ENCODE assay signal across 23 mouse cellular contexts in the genomic region with DNA sequence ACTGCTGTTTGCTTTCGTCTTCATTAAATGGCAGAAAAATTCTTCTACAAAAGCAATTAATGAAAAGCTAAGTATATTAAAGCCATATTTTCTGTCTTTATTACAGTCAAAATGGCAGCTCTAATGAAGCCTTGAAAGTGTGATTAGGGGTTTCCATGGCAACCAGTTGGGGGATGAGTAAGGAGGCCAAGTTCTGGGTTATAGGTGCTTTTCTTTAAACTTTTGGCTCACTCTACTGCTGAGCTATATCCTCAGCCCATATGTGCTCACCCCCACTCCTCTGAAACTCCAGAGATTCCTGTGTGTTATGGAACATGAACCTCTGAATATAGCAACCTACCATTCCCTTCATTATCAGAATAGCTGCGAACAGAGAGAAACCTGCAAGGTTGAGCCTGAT.
DNase-seq lines count a peak whose midpoint lies in the region; ATAC-seq and TF ChIP-seq lines count a peak whose summit lies in the region.
"Had no signal": no experiment of that assay in that cellular context is flagged by ENCODE, and none has a peak within 500 bp of the region (broad histone marks: within the 10 kb centered on the region; RNA-seq: fewer than 3 reads in every experiment).

No protein-coding gene starts in this region.

- H3K9me3 ChIP-seq in forebrain, embryonic 14.5 days (replicated peaks; ENCODE audit: control insufficient read depth, low read length), result no peaks in the 10 kb centered on the region
- H3K9me3 ChIP-seq in forebrain, embryonic 12.5 days, result no peaks in the 10 kb centered on the region
- H3K9me3 ChIP-seq in forebrain, postnatal 0 days (ENCODE audit: low read length), result no peaks in the 10 kb centered on the region
- H3K9me3 ChIP-seq in forebrain, embryonic 10.5 days, result no peaks in the 10 kb centered on the region
- no peaks in the 10 kb centered on the region for H3K9me3 ChIP-seq in midbrain, postnatal 0 days (ENCODE audit: low read length)
- no peaks in the 10 kb centered on the region for H3K9me3 ChIP-seq in midbrain, embryonic 13.5 days
- H3K9me3 ChIP-seq: embryonic facial prominence, embryonic 13.5 days; embryonic facial prominence, embryonic 15.5 days; forebrain, embryonic 13.5 days had no signal

- no peaks in the 10 kb centered on the region for H3K36me3 ChIP-seq in forebrain, embryonic 14.5 days (ENCODE audit: control insufficient read depth, insufficient read depth, low read length)
- no peaks in the 10 kb centered on the region for H3K36me3 ChIP-seq in forebrain, embryonic 12.5 days (replicated peaks)
- H3K36me3 ChIP-seq in forebrain, postnatal 0 days (ENCODE audit: insufficient read depth), result no peaks in the 10 kb centered on the region
- no peaks in the 10 kb centered on the region for H3K36me3 ChIP-seq in forebrain, embryonic 10.5 days (replicated peaks)
- no peaks in the 10 kb centered on the region for H3K36me3 ChIP-seq in midbrain, postnatal 0 days (ENCODE audit: insufficient read depth, low read length)
- H3K36me3 ChIP-seq in midbrain, embryonic 13.5 days, result no peaks in the 10 kb centered on the region
- H3K36me3 ChIP-seq: embryonic facial prominence, embryonic 13.5 days; embryonic facial prominence, embryonic 15.5 days had no signal

- H3K27me3 ChIP-seq in forebrain, embryonic 14.5 days (replicated peaks; ENCODE audit: control insufficient read depth, insufficient read depth, low read length), result no peaks in the 10 kb centered on the region
- H3K27me3 ChIP-seq in forebrain, embryonic 12.5 days, result peaks cover 19% of the 10 kb centered on the region
- H3K27me3 ChIP-seq in forebrain, postnatal 0 days (ENCODE audit: insufficient read depth, low read length), result no peaks in the 10 kb centered on the region
- H3K27me3 ChIP-seq in forebrain, embryonic 10.5 days (ENCODE audit: poor library complexity, severe bottlenecking), result peaks cover 82% of the 10 kb centered on the region
- no peaks in the 10 kb centered on the region for H3K27me3 ChIP-seq in midbrain, postnatal 0 days (ENCODE audit: insufficient read depth, low read length)
- H3K27me3 ChIP-seq in midbrain, embryonic 13.5 days, result peaks cover 9% of the 10 kb centered on the region; the same call in 1 of the 2 replicates
- H3K27me3 ChIP-seq: embryonic facial prominence, embryonic 15.5 days; forebrain, embryonic 13.5 days had no signal

- no peak overlapping the region for H3K27ac ChIP-seq in forebrain, embryonic 14.5 days (ENCODE audit: low read depth, low read length)
- no peak overlapping the region for H3K27ac ChIP-seq in forebrain, embryonic 12.5 days
- no peak overlapping the region for H3K27ac ChIP-seq in forebrain, postnatal 0 days (ENCODE audit: low read depth, low read length)
- no peak overlapping the region for H3K27ac ChIP-seq in forebrain, embryonic 10.5 days
- H3K27ac ChIP-seq in midbrain, postnatal 0 days (ENCODE audit: low read depth, low read length), result no peak overlapping the region
- no peak overlapping the region for H3K27ac ChIP-seq in midbrain, embryonic 13.5 days
- H3K27ac ChIP-seq: embryonic facial prominence, embryonic 13.5 days; embryonic facial prominence, embryonic 15.5 days; forebrain, embryonic 13.5 days had no signal

- no peak overlapping the region for H3K9ac ChIP-seq in forebrain, embryonic 14.5 days (ENCODE audit: low read length)
- no peak overlapping the region for H3K9ac ChIP-seq in forebrain, embryonic 12.5 days
- H3K9ac ChIP-seq in forebrain, postnatal 0 days, result no peak overlapping the region
- no peak overlapping the region for H3K9ac ChIP-seq in midbrain, postnatal 0 days (replicated peaks; ENCODE audit: low read length, poor library complexity, severe bottlenecking)
- H3K9ac ChIP-seq in midbrain, embryonic 13.5 days (replicated peaks), result no peak overlapping the region
- H3K9ac ChIP-seq: embryonic facial prominence, embryonic 13.5 days; embryonic facial prominence, embryonic 15.5 days; forebrain, embryonic 13.5 days had no signal

- WGBS in forebrain, embryonic 14.5 days, result 95% methylated on average over 2 of the region's 2 CpGs
- 93% methylated on average over 2 of the region's 2 CpGs for WGBS in forebrain, embryonic 12.5 days
- 80% methylated on average over 2 of the region's 2 CpGs for WGBS in forebrain, postnatal 0 days
- 91% methylated on average over 2 of the region's 2 CpGs for WGBS in forebrain, embryonic 10.5 days
- 91% methylated on average over 2 of the region's 2 CpGs for WGBS in midbrain, postnatal 0 days
- WGBS in midbrain, embryonic 13.5 days, result 90% methylated on average over 2 of the region's 2 CpGs

- H3K4me2 ChIP-seq in forebrain, embryonic 14.5 days (ENCODE audit: low read length), result no peak overlapping the region
- no peak overlapping the region for H3K4me2 ChIP-seq in forebrain, embryonic 12.5 days
- H3K4me2 ChIP-seq in forebrain, postnatal 0 days (ENCODE audit: low read depth), result no peak overlapping the region
- H3K4me2 ChIP-seq in midbrain, postnatal 0 days (ENCODE audit: low read depth, low read length, poor library complexity, severe bottlenecking), result no peak overlapping the region
- H3K4me2 ChIP-seq in midbrain, embryonic 13.5 days (replicated peaks), result no peak overlapping the region
- H3K4me2 ChIP-seq: embryonic facial prominence, embryonic 13.5 days; embryonic facial prominence, embryonic 15.5 days; forebrain, embryonic 13.5 days had no signal

- peak; percentile 4 for DNase-seq in forebrain, embryonic 14.5 days (ENCODE audit: low spot score)
- DNase-seq in forebrain, postnatal 0 days, result peak; percentile 3
- DNase-seq in forebrain, embryonic 10.5 days (ENCODE audit: extremely low spot score, low spot score), result no peak
- peak; percentile 4 for DNase-seq in midbrain, postnatal 0 days (ENCODE audit: low spot score)
- DNase-seq in R1 (ENCODE audit: low read depth, low spot score), result peak; percentile 4
- DNase-seq in B cell, adult 2 months, result no peak
- DNase-seq: adrenal gland, adult 8-10 months; adrenal gland, postnatal 14 days; adrenal gland, postnatal 36 days; cerebellum, adult 11 months; cerebellum, adult 18-20 months; cerebellum, adult 8-10 months; cerebellum, adult 9-11 months; cerebellum, postnatal 14 days; cerebellum, postnatal 36 days; embryo, embryonic 11 days had no signal

- no peak for ATAC-seq in forebrain, embryonic 14.5 days
- no peak for ATAC-seq in forebrain, embryonic 12.5 days (ENCODE audit: low FRiP score)
- no peak for ATAC-seq in forebrain, postnatal 0 days
- ATAC-seq in midbrain, postnatal 0 days (ENCODE audit: low FRiP score), result no peak
- ATAC-seq in midbrain, embryonic 13.5 days, result no peak
- ATAC-seq: activated CD4-positive, CD25-positive, alpha-beta regulatory T cell, adult 4 months; forebrain, embryonic 13.5 days had no signal

- no peak overlapping the region for H3K4me3 ChIP-seq in forebrain, embryonic 14.5 days (ENCODE audit: low read depth, low read length)
- no peak overlapping the region for H3K4me3 ChIP-seq in forebrain, embryonic 12.5 days (replicated peaks)
- H3K4me3 ChIP-seq in forebrain, postnatal 0 days (ENCODE audit: low read depth, low read length), result no peak overlapping the region
- H3K4me3 ChIP-seq in forebrain, embryonic 10.5 days, result no peak overlapping the region
- H3K4me3 ChIP-seq in midbrain, postnatal 0 days (ENCODE audit: low read depth, low read length), result no peak overlapping the region
- H3K4me3 ChIP-seq in midbrain, embryonic 13.5 days (replicated peaks), result no peak overlapping the region
- H3K4me3 ChIP-seq: embryonic facial prominence, embryonic 13.5 days; embryonic facial prominence, embryonic 15.5 days; erythroblast, embryonic 14.5 days; forebrain, embryonic 13.5 days had no signal

- TF ChIP-seq CTCF in forebrain, postnatal 0 days (IDR thresholded peaks at IDR 0.05; ENCODE audit: low read depth), result no peak
- no peak for TF ChIP-seq CTCF in midbrain, postnatal 0 days (IDR thresholded peaks at IDR 0.05)

- no peaks in the 10 kb centered on the region for H3K4me1 ChIP-seq in forebrain, embryonic 14.5 days (ENCODE audit: control insufficient read depth, insufficient read depth, low read length)
- H3K4me1 ChIP-seq in forebrain, embryonic 12.5 days, result no peaks in the 10 kb centered on the region
- no peaks in the 10 kb centered on the region for H3K4me1 ChIP-seq in forebrain, postnatal 0 days (ENCODE audit: insufficient read depth)
- H3K4me1 ChIP-seq in forebrain, embryonic 10.5 days, result no peaks in the 10 kb centered on the region
- no peaks in the 10 kb centered on the region for H3K4me1 ChIP-seq in midbrain, postnatal 0 days (ENCODE audit: insufficient read depth, low read length)
- no peaks in the 10 kb centered on the region for H3K4me1 ChIP-seq in midbrain, embryonic 13.5 days (replicated peaks)
- H3K4me1 ChIP-seq: embryonic facial prominence, embryonic 13.5 days; embryonic facial prominence, embryonic 15.5 days; forebrain, embryonic 13.5 days had no signal

Comparison
In these comparisons a context has a peak if more than half of its experiments do, and no peak if none do; other contexts are left out.
1. DNase-seq: peak in forebrain, embryonic 14.5 days (single experiment), forebrain, postnatal 0 days (single experiment), midbrain, postnatal 0 days (single experiment) and R1 (single experiment); none in forebrain, embryonic 10.5 days (single experiment) and B cell, adult 2 months (0 of 2).